Mouse (Mus musculus) olfactory bulb, adult 2 months (tissue): ENCODE results near the gene Actrt3.

Source experiments
- CTCF ChIP-seq: fragments of 200-500 bp; IDR thresholded peaks from 2 replicates; pipeline ENCODE4 v1.5.1; 2012; ENCODE audit warnings: low read depth, mild to moderate bottlenecking, low read length, moderate library complexity; ENCODE audit not compliant: insufficient read depth
- POLR2A ChIP-seq: fragments of 200-500 bp; IDR thresholded peaks from 2 replicates; pipeline ENCODE4 v1.6.1; 2012; ENCODE audit warnings: mild to moderate bottlenecking, low read depth, low read length, moderate library complexity; ENCODE audit not compliant: insufficient read depth

GRCm38 (mm10) chr3:30595111-30595832, 4.5 kb downstream of the Actrt3 start:
- no peak for TF ChIP-seq CTCF
- peak; percentile 43; the same call in 1 of the 2 replicates for TF ChIP-seq POLR2A
